Mouse (Mus musculus) embryonic facial prominence, embryonic 15.5 days (tissue): Measurements from ENCODE around the gene Nrxn3. TPM values are rescaled to one million over a fixed set of nuclear protein-coding genes. Genes with fewer than 3 reads are reported as not detected.

Experiments used
- ATAC-seq: fragments of 200-750 bp; cut with Nextera tagmentation; 2 replicates; pipeline ENCODE4 v1.8.0; 2017; ENCODE audit warnings: low read depth, moderate TSS enrichment; ENCODE audit not compliant: insufficient number of reproducible peaks, low FRiP score, low TSS enrichment
- H3K27ac ChIP-seq: fragments of 300-500 bp; sonication (generic); replicated peaks from 2 replicates; pipeline ENCODE4 v1.5.1; 2015; ENCODE audit warnings: mild to moderate bottlenecking, inconsistent platforms
- H3K27me3 ChIP-seq: fragments of 300-500 bp; sonication (generic); 2 replicates; pipeline ENCODE4 v1.6.1; 2015; ENCODE audit warnings: inconsistent platforms
- H3K36me3 ChIP-seq: fragments of 300-500 bp; sonication (generic); 2 replicates; pipeline ENCODE4 v1.6.1; 2015; ENCODE audit warnings: mild to moderate bottlenecking, inconsistent platforms
- H3K4me1 ChIP-seq: fragments of 300-500 bp; sonication (generic); 2 replicates; pipeline ENCODE4 v1.6.1; 2015; ENCODE audit warnings: inconsistent platforms
- H3K4me2 ChIP-seq: fragments of 300-500 bp; sonication (generic); replicated peaks from 2 replicates; pipeline ENCODE4 v1.6.1; 2015; ENCODE audit warnings: mild to moderate bottlenecking, inconsistent platforms
- H3K4me3 ChIP-seq: fragments of 300-500 bp; sonication (generic); replicated peaks from 2 replicates; pipeline ENCODE4 v1.5.1; 2015; ENCODE audit warnings: mild to moderate bottlenecking, inconsistent platforms
- H3K9ac ChIP-seq: fragments of 300-500 bp; sonication (generic); 2 replicates; pipeline ENCODE4 v1.6.1; 2015; ENCODE audit warnings: inconsistent platforms
- H3K9me3 ChIP-seq: fragments of 300-500 bp; sonication (generic); replicated peaks from 2 replicates; pipeline ENCODE4 v1.6.1; 2016; ENCODE audit warnings: inconsistent platforms
- WGBS: fragments of 180-500 bp; shearing (Covaris S2); methylation state at CpG from one replicate; pipeline ENCODE4 v1.1.7; 2015; 5-methylcytosine and 5-hydroxymethylcytosine counted together
- polyA plus RNA-seq: library from polyadenylated mRNA; unstranded; fragments of >200 nt; fragmentation: Nextera tagmentation; extraction: Ambion mirVana; gene quantifications from 2 replicates; pipeline ENCODE4 v1.2.1, GENCODE M21; 2015

Gene Nrxn3
- polyA plus RNA-seq, 1 experiment from 2014 or later: 4.5 TPM

GRCm38 (mm10) chr12:88987046-88987445 lies 264.4 kb downstream of the Nrxn3 start:
- H3K27me3 ChIP-seq: no peaks in the 10 kb centered on the region
- H3K4me1 ChIP-seq: peaks cover 4% of the 10 kb centered on the region; the same call in 1 of the 2 replicates
- no peak for ATAC-seq
- 30% methylated on average over 4 of the region's 4 CpGs for WGBS
- H3K36me3 ChIP-seq: no peaks in the 10 kb centered on the region
- H3K4me3 ChIP-seq: no peak overlapping the region
- no peaks in the 10 kb centered on the region for H3K9me3 ChIP-seq
- no peak overlapping the region for H3K9ac ChIP-seq
- no peak overlapping the region for H3K27ac ChIP-seq
- H3K4me2 ChIP-seq: no peak overlapping the region

GRCm38 (mm10) chr12:88990753-88991152 lies 268.1 kb downstream of the Nrxn3 start:
- no peak overlapping the region for H3K4me3 ChIP-seq
- no peaks in the 10 kb centered on the region for H3K4me1 ChIP-seq
- H3K4me2 ChIP-seq: no peak overlapping the region
- no peaks in the 10 kb centered on the region for H3K9me3 ChIP-seq
- WGBS: 70% methylated on average over 5 of the region's 5 CpGs
- no peaks in the 10 kb centered on the region for H3K27me3 ChIP-seq
- no peaks in the 10 kb centered on the region for H3K36me3 ChIP-seq
- H3K9ac ChIP-seq: no peak overlapping the region
- no peak overlapping the region for H3K27ac ChIP-seq
- ATAC-seq: no peak

GRCm38 (mm10) chr12:88992141-88992540 lies 269.5 kb downstream of the Nrxn3 start:
- Histone ChIP-seq H3K9ac (no peak overlapping the region), H3K9me3 (no peaks in the 10 kb centered on the region), H3K36me3 (no peaks in the 10 kb centered on the region), H3K4me3 (no peak overlapping the region), H3K4me2 (no peak overlapping the region), H3K27ac (no peak overlapping the region), H3K4me1 (no peaks in the 10 kb centered on the region), H3K27me3 (no peaks in the 10 kb centered on the region)
- no peak for ATAC-seq
- WGBS: 2% methylated on average over 2 of the region's 2 CpGs

GRCm38 (mm10) chr12:88993788-88994187 lies 271.1 kb downstream of the Nrxn3 start:
- no peaks in the 10 kb centered on the region for H3K27me3 ChIP-seq
- H3K4me3 ChIP-seq: no peak overlapping the region
- no peak overlapping the region for H3K4me2 ChIP-seq
- H3K9ac ChIP-seq: no peak overlapping the region
- H3K4me1 ChIP-seq: no peaks in the 10 kb centered on the region
- ATAC-seq: no peak
- H3K36me3 ChIP-seq: no peaks in the 10 kb centered on the region
- H3K27ac ChIP-seq: no peak overlapping the region
- 80% methylated on average over 4 of the region's 4 CpGs for WGBS
- H3K9me3 ChIP-seq: no peaks in the 10 kb centered on the region

GRCm38 (mm10) chr12:89016436-89016835 lies 293.8 kb downstream of the Nrxn3 start:
- 95% methylated on average over 1 of the region's 1 CpGs for WGBS
- no peaks in the 10 kb centered on the region for H3K4me1 ChIP-seq
- H3K36me3 ChIP-seq: no peaks in the 10 kb centered on the region
- no peaks in the 10 kb centered on the region for H3K9me3 ChIP-seq
- no peaks in the 10 kb centered on the region for H3K27me3 ChIP-seq
- no peak overlapping the region for H3K9ac ChIP-seq
- no peak overlapping the region for H3K27ac ChIP-seq
- no peak for ATAC-seq
- H3K4me3 ChIP-seq: no peak overlapping the region
- H3K4me2 ChIP-seq: no peak overlapping the region

- Histone ChIP-seq H3K4me1 (no peaks in the 10 kb centered on the region), H3K9ac (no peak overlapping the region), H3K27me3 (no peaks in the 10 kb centered on the region), H3K4me2 (no peak overlapping the region), H3K36me3 (no peaks in the 10 kb centered on the region), H3K9me3 (no peaks in the 10 kb centered on the region), H3K4me3 (no peak overlapping the region), H3K27ac (no peak overlapping the region)
- no peak for ATAC-seq
- 89% methylated on average over 1 of the region's 1 CpGs for WGBS
These were observed 302.5 kb downstream of the Nrxn3 start for GRCm38 (mm10) chr12:89025180-89025579.

GRCm38 (mm10) chr12:89035984-89036618 lies 313.4 kb downstream of the Nrxn3 start:
- WGBS: 73% methylated on average over 4 of the region's 4 CpGs
- H3K9ac ChIP-seq: no peak overlapping the region
- no peak overlapping the region for H3K4me3 ChIP-seq
- H3K27me3 ChIP-seq: no peaks in the 10 kb centered on the region
- H3K9me3 ChIP-seq: no peaks in the 10 kb centered on the region
- H3K4me1 ChIP-seq: no peaks in the 10 kb centered on the region
- H3K4me2 ChIP-seq: no peak overlapping the region
- no peak overlapping the region for H3K27ac ChIP-seq
- no peaks in the 10 kb centered on the region for H3K36me3 ChIP-seq
- no peak for ATAC-seq

- H3K4me2 ChIP-seq: no peak overlapping the region
- H3K36me3 ChIP-seq: no peaks in the 10 kb centered on the region
- no peaks in the 10 kb centered on the region for H3K27me3 ChIP-seq
- no peak for ATAC-seq
- no peaks in the 10 kb centered on the region for H3K4me1 ChIP-seq
- no peak overlapping the region for H3K4me3 ChIP-seq
- H3K9ac ChIP-seq: no peak overlapping the region
- H3K27ac ChIP-seq: no peak overlapping the region
- no peaks in the 10 kb centered on the region for H3K9me3 ChIP-seq
These were observed 317.5 kb downstream of the Nrxn3 start for GRCm38 (mm10) chr12:89040151-89040550.

- ATAC-seq: no peak
- H3K9ac ChIP-seq: no peak overlapping the region
- H3K4me3 ChIP-seq: no peak overlapping the region
- WGBS: 82% methylated on average over 2 of the region's 2 CpGs
- no peaks in the 10 kb centered on the region for H3K27me3 ChIP-seq
- no peaks in the 10 kb centered on the region for H3K36me3 ChIP-seq
- no peak overlapping the region for H3K27ac ChIP-seq
- no peak overlapping the region for H3K4me2 ChIP-seq
- no peaks in the 10 kb centered on the region for H3K9me3 ChIP-seq
- no peaks in the 10 kb centered on the region for H3K4me1 ChIP-seq
These were observed 318.9 kb downstream of the Nrxn3 start for GRCm38 (mm10) chr12:89041429-89042107.

- no peaks in the 10 kb centered on the region for H3K27me3 ChIP-seq
- no peak overlapping the region for H3K9ac ChIP-seq
- 39% methylated on average over 3 of the region's 3 CpGs for WGBS
- H3K4me1 ChIP-seq: no peaks in the 10 kb centered on the region
- H3K4me3 ChIP-seq: no peak overlapping the region
- no peaks in the 10 kb centered on the region for H3K9me3 ChIP-seq
- no peak overlapping the region for H3K27ac ChIP-seq
- ATAC-seq: no peak
- H3K36me3 ChIP-seq: no peaks in the 10 kb centered on the region
- H3K4me2 ChIP-seq: no peak overlapping the region
These were observed 326.6 kb downstream of the Nrxn3 start for GRCm38 (mm10) chr12:89049279-89049678.

- no peak for ATAC-seq
- Histone ChIP-seq H3K4me2 (no peak overlapping the region), H3K36me3 (no peaks in the 10 kb centered on the region), H3K27ac (no peak overlapping the region), H3K9ac (no peak overlapping the region), H3K9me3 (no peaks in the 10 kb centered on the region), H3K27me3 (no peaks in the 10 kb centered on the region), H3K4me3 (no peak overlapping the region), H3K4me1 (no peaks in the 10 kb centered on the region)
These were observed 327.0 kb downstream of the Nrxn3 start for GRCm38 (mm10) chr12:89049686-89050085.

- no peaks in the 10 kb centered on the region for H3K36me3 ChIP-seq
- H3K27me3 ChIP-seq: no peaks in the 10 kb centered on the region
- H3K4me2 ChIP-seq: no peak overlapping the region
- no peak overlapping the region for H3K4me3 ChIP-seq
- no peak overlapping the region for H3K27ac ChIP-seq
- ATAC-seq: no peak
- no peaks in the 10 kb centered on the region for H3K9me3 ChIP-seq
- H3K9ac ChIP-seq: no peak overlapping the region
- H3K4me1 ChIP-seq: no peaks in the 10 kb centered on the region
These were observed 349.8 kb downstream of the Nrxn3 start for GRCm38 (mm10) chr12:89072436-89072835.
